In genomic region chr4:139032521-139032920, GRCm38 (mm10) we compare ENCODE assay signal across 27 mouse cellular contexts. TPM values are rescaled to one million over a fixed set of nuclear protein-coding genes. Genes with fewer than 3 reads are reported as not detected.
DNase-seq lines count a peak whose midpoint lies in the region; ATAC-seq and TF ChIP-seq lines count a peak whose summit lies in the region.
"Had no signal": no experiment of that assay in that cellular context is flagged by ENCODE, and none has a peak within 500 bp of the region (broad histone marks: within the 10 kb centered on the region; RNA-seq: fewer than 3 reads in every experiment).

No protein-coding gene starts in this region.

- H3K27ac ChIP-seq in heart, embryonic 15.5 days = peak overlapping the region; percentile 82; the same call in 1 of the 2 replicates
- 0 out of 2 replicates have a peak overlapping the region, but pooled peaks have one; percentile 26 for H3K27ac ChIP-seq in hindbrain, embryonic 14.5 days
- H3K27ac ChIP-seq in hindbrain, embryonic 11.5 days (ENCODE audit: low read depth, low read length) = no peak overlapping the region
- H3K27ac ChIP-seq: embryonic facial prominence, embryonic 15.5 days; forebrain, embryonic 10.5 days; gastrocnemius, adult 2 months; heart, embryonic 10.5 days; hindbrain, embryonic 15.5 days had no signal

- H3K9me3 ChIP-seq in heart, embryonic 15.5 days (replicated peaks) = no peaks in the 10 kb centered on the region; the same call in 1 of the 2 replicates
- H3K9me3 ChIP-seq in hindbrain, embryonic 14.5 days (ENCODE audit: control insufficient read depth, low read length) = no peaks in the 10 kb centered on the region
- no peaks in the 10 kb centered on the region for H3K9me3 ChIP-seq in hindbrain, embryonic 11.5 days (ENCODE audit: control insufficient read depth, low read length)
- H3K9me3 ChIP-seq: heart, embryonic 10.5 days; hindbrain, embryonic 15.5 days had no signal

- WGBS in heart, embryonic 15.5 days = 87% methylated on average over 12 of the region's 12 CpGs
- WGBS in hindbrain, embryonic 14.5 days = 65% methylated on average over 12 of the region's 12 CpGs
- WGBS in hindbrain, embryonic 11.5 days = 77% methylated on average over 12 of the region's 12 CpGs

- ATAC-seq in heart, embryonic 15.5 days (replicated peaks; ENCODE audit: insufficient number of reproducible peaks, insufficient read depth, low FRiP score, low read depth) = no peak
- ATAC-seq in hindbrain, embryonic 14.5 days (ENCODE audit: low FRiP score) = no peak
- no peak for ATAC-seq in hindbrain, embryonic 11.5 days (ENCODE audit: low FRiP score)
- ATAC-seq: CD4-positive, CD25-positive, alpha-beta regulatory T cell, adult 4 months; inflammation-experienced regulatory T-cells, adult 6 months; intestine, postnatal 0 days had no signal

- TF ChIP-seq CTCF in brain, embryonic 14.5 days (IDR thresholded peaks at IDR 0.05; ENCODE audit: borderline replicate concordance, extremely low read depth, insufficient read depth, insufficient read length) = no peak

- H3K36me3 ChIP-seq in heart, embryonic 15.5 days = peaks cover 4% of the 10 kb centered on the region; the same call in 1 of the 2 replicates
- H3K36me3 ChIP-seq in hindbrain, embryonic 14.5 days (replicated peaks; ENCODE audit: control insufficient read depth, insufficient read depth) = no peaks in the 10 kb centered on the region
- no peaks in the 10 kb centered on the region for H3K36me3 ChIP-seq in hindbrain, embryonic 11.5 days (ENCODE audit: control insufficient read depth, insufficient read depth, low read length)
- H3K36me3 ChIP-seq: embryonic facial prominence, embryonic 15.5 days; forebrain, embryonic 10.5 days; heart, embryonic 10.5 days; hindbrain, embryonic 15.5 days had no signal

- H3K27me3 ChIP-seq in heart, embryonic 15.5 days = no peaks in the 10 kb centered on the region
- no peaks in the 10 kb centered on the region for H3K27me3 ChIP-seq in hindbrain, embryonic 14.5 days (ENCODE audit: control insufficient read depth, insufficient read depth, low read length)
- H3K27me3 ChIP-seq in hindbrain, embryonic 11.5 days (ENCODE audit: control insufficient read depth, insufficient read depth, low read length) = no peaks in the 10 kb centered on the region
- H3K27me3 ChIP-seq: embryonic facial prominence, embryonic 15.5 days; hindbrain, embryonic 15.5 days had no signal

- H3K4me2 ChIP-seq in heart, embryonic 15.5 days = no peak overlapping the region
- H3K4me2 ChIP-seq in hindbrain, embryonic 14.5 days (replicated peaks) = no peak overlapping the region
- H3K4me2 ChIP-seq in hindbrain, embryonic 11.5 days (replicated peaks; ENCODE audit: low read depth, low read length) = no peak overlapping the region
- H3K4me2 ChIP-seq: embryonic facial prominence, embryonic 15.5 days; hindbrain, embryonic 15.5 days had no signal

- no peak overlapping the region for H3K4me3 ChIP-seq in heart, embryonic 15.5 days
- H3K4me3 ChIP-seq in hindbrain, embryonic 14.5 days (replicated peaks; ENCODE audit: low read length) = no peak overlapping the region
- H3K4me3 ChIP-seq in hindbrain, embryonic 11.5 days (ENCODE audit: low read depth, low read length) = no peak overlapping the region
- H3K4me3 ChIP-seq: embryonic facial prominence, embryonic 15.5 days; erythroblast, embryonic 14.5 days; forebrain, embryonic 10.5 days; gastrocnemius, adult 2 months; heart, embryonic 10.5 days; hindbrain, embryonic 15.5 days had no signal

- DNase-seq in cerebellum, postnatal 10 days = peak; percentile 40 to 59
- DNase-seq in cerebellum, adult 8-10 months = no peak
- DNase-seq in heart, adult 9 months (ENCODE audit: low spot score in 2 of 2) = no peak
- no peak for DNase-seq in hindbrain, embryonic 14.5 days (ENCODE audit: low spot score)
- no peak for DNase-seq in hindbrain, embryonic 11.5 days (ENCODE audit: low spot score)
- DNase-seq in brain, embryonic 14.5 days (ENCODE audit: low read depth) = peak; percentile 58
- DNase-seq: adrenal gland, adult 8-10 months; adrenal gland, postnatal 36 days; B cell, adult 2 months; cerebellum, adult 11 months; cerebellum, adult 9-10 months; cerebellum, postnatal 36 days; gastrocnemius, adult 2 months; gastrocnemius, postnatal 25 days; heart, postnatal 4 days; kidney, adult 9 months had no signal

- H3K9ac ChIP-seq in heart, embryonic 15.5 days = no peak overlapping the region
- no peak overlapping the region for H3K9ac ChIP-seq in hindbrain, embryonic 14.5 days
- no peak overlapping the region for H3K9ac ChIP-seq in hindbrain, embryonic 11.5 days (ENCODE audit: low read depth, low read length)
- H3K9ac ChIP-seq: embryonic facial prominence, embryonic 15.5 days; hindbrain, embryonic 15.5 days had no signal

- H3K4me1 ChIP-seq in heart, embryonic 15.5 days (replicated peaks) = peaks cover 23% of the 10 kb centered on the region
- H3K4me1 ChIP-seq in hindbrain, embryonic 14.5 days (replicated peaks; ENCODE audit: control insufficient read depth, insufficient read depth, low read length) = peaks cover 9% of the 10 kb centered on the region
- no peaks in the 10 kb centered on the region for H3K4me1 ChIP-seq in hindbrain, embryonic 11.5 days (replicated peaks; ENCODE audit: control insufficient read depth, insufficient read depth, low read length)

- TF ChIP-seq POLR2A in brain, embryonic 14.5 days (IDR thresholded peaks at IDR 0.05; ENCODE audit: borderline replicate concordance, extremely low read depth, insufficient read depth, insufficient read length, poor library complexity, severe bottlenecking) = no peak

RNA-seq across cellular contexts. Expression of gene Htr6, which starts 42.8 kb away (rescaled TPM):
- polyA plus RNA-seq in heart, embryonic 15.5 days (2015; fragmentation: Nextera tagmentation; extraction: Ambion mirVana) = not detected in 2 replicates
- 0.58 and 0.65 TPM in 2 replicates for polyA plus RNA-seq in hindbrain, embryonic 14.5 days (2014; fragmentation: Nextera tagmentation; extraction: Ambion mirVana)
- not detected in 2 replicates for polyA plus RNA-seq in hindbrain, embryonic 11.5 days (2014; fragmentation: Nextera tagmentation; extraction: Ambion mirVana)
- polyA plus RNA-seq in brain, embryonic 14.5 days (2012; rRNA removed) = 1.8 and 2.0 TPM in 2 replicates
- polyA plus RNA-seq: CD4-positive, CD25-positive, alpha-beta regulatory T cell, adult 4 months; erythroblast, embryonic 14.5 days; G1E; heart, embryonic 10.5 days; heart, embryonic 14.5 days; inflammation-experienced regulatory T-cells, adult 6 months; intestine, postnatal 0 days had no signal

RNA-seq across cellular contexts. Expression of gene Tmco4, which starts 59.8 kb away (rescaled TPM):
- polyA plus RNA-seq in heart, embryonic 15.5 days (2015; fragmentation: Nextera tagmentation; extraction: Ambion mirVana) = 6.9 and 7.1 TPM in 2 replicates
- polyA plus RNA-seq in hindbrain, embryonic 14.5 days (2014; fragmentation: Nextera tagmentation; extraction: Ambion mirVana) = 0.63 and 1.3 TPM in 2 replicates
- 0.61 and 1.3 TPM in 2 replicates for polyA plus RNA-seq in hindbrain, embryonic 11.5 days (2014; fragmentation: Nextera tagmentation; extraction: Ambion mirVana)
- polyA plus RNA-seq in brain, embryonic 14.5 days (2012; rRNA removed) = 0.62 and 0.64 TPM in 2 replicates

Comparison
In these comparisons a context has a peak if more than half of its experiments do, and no peak if none do; other contexts are left out.
1. DNase-seq: peak in cerebellum, postnatal 10 days (2 of 2) and brain, embryonic 14.5 days (single experiment); none in cerebellum, adult 8-10 months (single experiment), heart, adult 9 months (0 of 2), hindbrain, embryonic 14.5 days (single experiment) and hindbrain, embryonic 11.5 days (single experiment).